Mouse (Mus musculus) bone marrow, adult 2 months (tissue): ENCODE data around the gene Psmb1.

Source experiments
- CTCF ChIP-seq: fragments of 200-500 bp; IDR thresholded peaks from 2 replicates; pipeline ENCODE4 v1.5.1; 2011; ENCODE audit warnings: low read length, control low read depth; ENCODE audit not compliant: control insufficient read depth, insufficient read depth
- POLR2A ChIP-seq: fragments of 200-500 bp; IDR thresholded peaks from 2 replicates; pipeline ENCODE4 v1.6.1; 2011; ENCODE audit warnings: low read depth, mild to moderate bottlenecking, control low read depth, low read length, borderline replicate concordance; ENCODE audit not compliant: control insufficient read depth

- TF ChIP-seq CTCF (no peak), POLR2A (no peak)
These were observed 18.6 kb upstream of the Psmb1 start for GRCm38 (mm10) chr17:15518186-15518585.
